Mouse (Mus musculus): ENCODE results near the gene H2afy2.

H2afy2 gene

DNA sequence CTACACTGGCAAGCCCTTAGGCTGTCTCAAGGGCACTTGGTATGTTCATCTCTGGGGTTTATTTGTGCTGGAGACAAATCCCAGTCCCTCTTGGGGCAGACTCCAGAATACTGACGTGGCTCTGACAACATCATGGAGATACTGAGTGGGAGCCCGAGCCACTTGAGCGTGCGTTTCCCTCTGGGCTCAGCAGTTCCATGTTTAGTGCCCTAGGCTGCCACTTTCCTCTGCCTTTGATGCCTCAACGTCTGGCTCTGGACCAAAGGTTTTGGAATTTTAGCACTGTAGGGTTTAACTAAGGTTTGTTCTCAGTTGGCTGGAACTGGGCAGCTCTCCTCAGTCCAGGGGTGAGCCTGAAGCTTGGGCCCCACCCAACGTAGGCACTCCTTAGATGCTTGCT lies 60.7 kb downstream of the H2afy2 start:
- no peak for DNase-seq (ENCODE audit: extremely low spot score)

DNA sequence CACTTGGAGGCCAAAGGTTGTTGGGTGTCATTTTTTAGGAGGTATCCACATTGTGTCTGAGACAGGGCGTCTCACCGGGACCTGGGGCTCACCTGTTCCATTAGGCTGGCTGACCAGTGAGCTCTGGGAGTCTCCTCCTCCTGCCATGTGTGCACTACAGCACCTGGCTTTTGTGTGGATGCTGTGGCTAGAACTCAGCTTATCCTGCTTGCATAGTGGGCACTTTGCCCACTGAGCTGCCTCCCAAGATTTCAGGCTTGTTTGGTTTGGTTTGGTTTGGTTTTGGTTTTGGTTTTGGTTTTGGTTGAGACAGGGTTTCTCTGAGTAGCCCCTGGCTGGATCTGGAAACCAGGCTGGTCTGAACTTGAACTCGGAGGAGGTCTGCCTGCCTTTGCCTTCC lies 61.7 kb downstream of the H2afy2 start:
- DNase-seq (ENCODE audit: extremely low spot score): no peak

- no peak for DNase-seq (ENCODE audit: extremely low spot score)
Observed at GRCm38 (mm10) chr10:61720331-61720730, 63.6 kb downstream of the H2afy2 start.

GRCm38 (mm10) chr10:61717406-61718296 lies 66.3 kb downstream of the H2afy2 start:
- no peak for DNase-seq (ENCODE audit: extremely low spot score)

DNA sequence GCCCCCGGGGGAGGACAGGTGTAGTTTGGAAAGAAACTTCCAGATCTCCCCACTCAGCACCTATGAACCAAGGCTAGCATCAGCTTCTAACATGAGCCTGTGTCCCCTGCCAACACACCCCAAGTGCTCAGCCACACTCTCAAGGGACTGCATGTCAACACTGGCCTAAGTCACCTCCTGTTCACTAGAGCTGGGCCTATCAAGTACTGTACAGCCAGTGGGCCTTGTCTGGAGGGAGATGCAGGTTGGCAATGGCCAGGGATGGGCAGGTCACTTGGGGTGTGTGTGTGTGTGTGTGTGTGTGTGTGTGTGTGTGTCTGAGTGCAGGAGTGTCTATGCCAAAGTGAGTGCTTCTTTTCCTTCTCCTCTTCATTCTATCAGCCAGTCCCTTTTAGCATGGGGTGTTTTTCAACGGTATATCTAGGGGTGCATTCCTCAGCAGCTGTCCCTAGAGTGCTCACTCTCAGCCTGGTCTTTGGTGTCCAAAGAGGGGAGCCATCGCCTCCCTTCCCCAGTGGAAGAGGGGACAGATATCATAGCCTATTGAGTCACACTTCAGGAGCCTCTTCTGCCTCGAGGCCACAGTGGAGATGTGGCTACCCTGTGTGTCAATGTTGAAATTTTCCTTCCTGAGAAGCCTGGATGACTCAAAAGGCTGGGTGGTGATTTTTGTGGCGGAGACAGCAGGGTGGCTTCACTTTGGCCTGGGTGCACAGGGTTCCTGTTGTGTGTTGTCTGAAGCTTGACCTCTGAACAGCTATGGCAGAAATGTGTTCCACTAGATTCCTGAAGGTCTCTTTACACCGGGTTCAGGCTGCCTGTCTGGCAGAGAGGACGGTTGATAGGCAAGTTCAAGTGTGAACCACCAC lies 67.7 kb downstream of the H2afy2 start:
- DNase-seq (ENCODE audit: extremely low spot score): no peak

DNA sequence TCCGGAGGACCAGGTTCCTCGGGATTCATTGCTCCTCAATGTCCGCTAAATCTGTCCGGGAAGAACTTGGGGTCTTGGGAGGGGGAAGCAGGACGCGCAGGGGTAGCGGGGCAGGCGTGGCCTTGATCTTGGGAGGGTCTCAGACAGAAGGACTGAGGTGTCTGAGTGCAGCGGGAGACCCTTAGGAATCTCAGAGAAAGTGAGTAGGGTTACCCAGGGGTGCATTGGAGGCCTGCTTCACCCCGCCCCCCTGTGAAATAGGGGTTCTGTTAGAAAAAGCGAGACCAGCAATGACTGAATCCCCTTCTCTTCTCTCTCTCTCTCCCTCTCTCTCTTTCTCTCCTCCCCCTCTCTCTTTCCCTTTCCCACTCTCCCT lies 68.5 kb downstream of the H2afy2 start:
- no peak for DNase-seq (ENCODE audit: extremely low spot score)

DNA sequence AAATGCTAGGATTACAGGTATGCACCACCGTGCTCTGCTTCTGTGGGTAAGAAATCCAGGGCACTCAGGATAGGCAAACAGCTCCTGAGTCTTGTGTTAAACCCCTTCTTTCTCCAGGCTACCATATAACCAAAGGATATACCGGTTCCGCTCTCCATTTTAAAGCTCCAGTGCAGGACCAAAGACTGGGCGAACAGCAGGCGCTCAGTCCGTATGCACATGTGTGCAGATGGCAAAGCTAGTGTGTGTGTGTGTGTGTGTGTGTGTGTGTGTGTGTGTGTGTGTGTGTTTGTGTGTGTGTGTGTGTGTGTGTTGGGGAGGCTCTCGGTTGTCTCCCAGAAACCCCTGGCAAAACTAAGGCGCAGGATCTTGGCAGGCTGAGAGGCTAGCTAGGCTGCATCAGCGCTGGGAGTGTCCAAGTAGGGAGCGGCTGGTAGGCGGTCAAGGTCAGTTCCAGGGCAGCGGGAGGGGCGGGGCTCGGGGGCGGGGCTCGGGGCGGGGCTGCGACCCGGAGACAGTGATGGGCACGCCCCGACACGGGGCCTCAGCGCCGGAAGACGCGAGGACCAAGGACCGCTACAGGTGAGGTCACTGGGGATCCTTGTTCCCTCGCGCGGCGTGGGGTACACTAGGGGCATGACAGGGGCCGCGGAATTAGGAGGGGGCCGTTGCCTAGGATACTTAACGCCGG lies 69.0 kb downstream of the H2afy2 start, which contains the start of gene Aifm2:
TSS of gene Aifm2 (plus strand) at position 493 of the 691 bp plus-strand sequence.
- DNase-seq (ENCODE audit: extremely low spot score): peak; percentile 81

GRCm38 (mm10) chr10:61714146-61714545 lies 69.8 kb downstream of the H2afy2 start:
- no peak for DNase-seq (ENCODE audit: extremely low spot score)

GRCm38 (mm10) chr10:61713601-61714000 lies 70.3 kb downstream of the H2afy2 start:
- DNase-seq (ENCODE audit: extremely low spot score): no peak

DNA sequence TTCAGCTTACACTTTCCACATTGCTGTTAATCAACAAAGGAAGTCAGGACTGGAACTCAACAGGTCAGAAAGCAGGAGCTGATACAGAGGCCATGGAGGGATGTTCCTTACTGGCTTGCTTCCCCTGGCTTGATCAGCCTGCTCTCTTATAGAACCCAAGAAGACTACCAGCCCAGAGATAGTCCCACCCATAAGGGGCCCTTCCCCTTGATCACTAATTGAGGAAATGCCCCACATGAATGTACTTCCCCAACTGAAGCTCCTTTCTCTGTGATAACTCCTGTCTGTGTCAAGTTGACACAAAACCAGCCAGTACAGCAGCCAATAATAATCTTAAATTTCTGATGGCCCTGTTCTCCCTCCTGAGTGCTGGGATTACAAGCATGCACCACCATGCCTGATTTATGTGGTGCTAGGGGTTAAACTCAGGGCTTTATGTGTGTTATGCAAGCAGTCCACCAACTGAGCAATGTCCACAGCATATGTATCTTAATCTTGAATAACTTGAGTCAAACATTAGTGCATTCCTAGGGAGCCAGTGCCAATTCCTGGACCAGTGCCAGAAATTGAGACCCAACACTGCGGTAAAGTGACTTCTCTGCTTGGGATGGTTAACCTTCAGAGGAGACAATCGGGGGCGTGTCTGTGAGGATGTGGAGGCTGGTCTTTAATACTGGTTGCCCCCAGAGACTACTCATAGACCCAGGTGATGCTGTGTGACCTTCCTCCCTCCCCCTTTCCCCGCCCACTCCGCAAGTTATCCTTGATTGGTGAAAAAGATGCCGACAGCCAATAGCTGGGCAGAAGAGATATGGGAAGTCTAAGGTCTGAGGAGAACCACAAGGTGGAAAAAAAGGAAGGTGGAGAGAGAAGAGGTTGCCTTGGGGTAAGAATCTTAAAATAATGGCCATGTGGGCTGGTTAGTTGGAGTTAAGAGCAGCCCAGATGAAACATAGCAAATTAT lies 77.3 kb downstream of the H2afy2 start:
- DNase-seq (ENCODE audit: extremely low spot score): no peak

DNA sequence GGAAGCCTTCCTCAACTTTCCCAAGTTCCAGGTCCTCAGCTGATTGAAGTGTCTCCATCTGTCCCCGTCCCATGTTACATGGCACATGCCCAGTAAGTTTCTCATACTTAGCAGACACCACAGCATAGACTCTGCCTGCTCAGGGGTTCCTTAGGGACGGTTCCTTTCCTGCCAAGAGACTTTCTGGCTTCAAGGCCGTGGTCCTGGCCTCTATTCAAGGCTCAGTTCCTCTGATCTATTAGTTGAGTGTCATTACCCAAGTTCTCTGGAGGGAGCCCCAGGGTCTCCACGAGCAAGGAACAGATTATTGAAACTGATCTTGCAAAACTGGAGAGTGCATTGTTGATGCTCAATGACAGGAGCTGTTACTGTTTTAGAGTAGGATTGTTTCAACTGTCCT lies 79.3 kb downstream of the H2afy2 start:
- DNase-seq (ENCODE audit: extremely low spot score): no peak

GRCm38 (mm10) chr10:61697028-61697427 lies 86.9 kb downstream of the H2afy2 start:
- no peak for DNase-seq (ENCODE audit: extremely low spot score)

DNA sequence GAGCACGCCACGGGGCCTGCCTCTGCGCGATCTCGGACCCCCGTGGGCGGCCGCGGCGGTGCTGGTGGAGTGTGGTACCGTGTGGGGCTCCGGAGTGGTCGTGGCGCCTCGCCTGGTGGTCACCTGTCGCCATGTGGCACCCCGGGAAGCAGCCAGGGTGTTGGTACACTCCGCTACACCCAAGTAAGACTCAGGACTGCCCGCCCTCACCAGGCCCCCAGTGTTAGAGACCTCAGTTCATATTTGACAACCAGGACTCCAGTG lies 87.5 kb downstream of the H2afy2 start:
- no peak for DNase-seq (ENCODE audit: extremely low spot score)

- DNase-seq (ENCODE audit: extremely low spot score): peak; percentile 28
Observed at GRCm38 (mm10) chr10:61695703-61696559, 88.0 kb downstream of the H2afy2 start.

GRCm38 (mm10) chr10:61694870-61695670 lies 88.9 kb downstream of the H2afy2 start, which contains the start of gene Tysnd1:
Gene Tysnd1 (plus strand): TSS chr10:61695514.
- DNase-seq (ENCODE audit: extremely low spot score): peak; percentile 92

GRCm38 (mm10) chr10:61693563-61693962 lies 90.4 kb downstream of the H2afy2 start:
- no peak for DNase-seq (ENCODE audit: extremely low spot score)

DNA sequence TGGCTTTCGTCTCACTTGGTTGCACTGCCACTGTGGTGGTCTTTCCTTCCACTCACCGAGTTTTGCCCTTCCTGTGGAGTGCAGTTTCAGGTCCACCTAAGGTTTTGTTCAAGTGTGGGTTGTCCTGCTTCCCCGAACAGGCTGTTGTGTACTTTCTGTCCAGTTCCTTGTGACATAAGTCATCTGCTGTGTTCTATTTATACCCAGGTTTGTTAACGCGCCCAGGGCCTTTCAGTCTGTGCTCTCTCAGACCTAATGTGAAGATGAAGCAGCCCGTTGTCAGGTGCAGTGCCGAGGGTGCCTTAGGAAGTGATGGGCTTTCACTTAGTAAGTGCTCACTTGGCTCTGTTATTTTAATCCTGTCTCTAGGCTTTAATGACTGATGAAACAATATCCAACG lies 94.5 kb downstream of the H2afy2 start:
- DNase-seq (ENCODE audit: extremely low spot score): no peak

Data from embryo, embryonic 9.5 days (tissue).